ENCODE assay signal across 9 mouse cellular contexts in the genomic region with DNA sequence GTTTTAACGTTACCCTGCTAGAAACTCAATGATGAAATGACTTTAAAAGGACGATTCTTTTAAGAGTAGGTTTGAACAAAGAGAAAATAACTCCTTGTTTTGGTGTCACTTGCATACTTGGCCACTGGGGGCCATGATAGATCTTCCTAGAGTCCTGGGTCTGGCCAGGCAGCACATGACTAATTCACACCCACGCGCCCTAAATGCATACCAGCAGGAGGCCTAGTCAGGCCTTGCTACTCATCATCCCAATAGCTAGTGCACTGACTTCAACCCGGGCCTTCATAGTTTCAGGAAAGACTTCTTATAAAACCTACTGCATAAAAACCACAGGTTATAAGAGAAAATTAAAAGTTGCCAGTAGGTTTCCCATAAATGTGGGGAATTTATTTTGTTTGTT. TPM values are rescaled to one million over a fixed set of nuclear protein-coding genes. Genes with fewer than 3 reads are reported as not detected.
DNase-seq lines count a peak whose midpoint lies in the region; ATAC-seq and TF ChIP-seq lines count a peak whose summit lies in the region.
"Had no signal": no experiment of that assay in that cellular context is flagged by ENCODE, and none has a peak within 500 bp of the region (broad histone marks: within the 10 kb centered on the region; RNA-seq: fewer than 3 reads in every experiment).

No protein-coding gene starts in this region.

- DNase-seq in A20 (ENCODE audit: low read depth, low spot score) (peak; percentile 39), NIH3T3 (ENCODE audit: low read depth) (peak; percentile 79)
- no peak for DNase-seq in liver, embryonic 11.5 days (ENCODE audit: low spot score)
- DNase-seq in forebrain, postnatal 0 days: no peak
- DNase-seq in left cerebral cortex, postnatal 10 days (ENCODE audit: extremely low spot score in 1 of 2, low spot score in 2 of 2): no peak
- DNase-seq in hindbrain, embryonic 11.5 days (ENCODE audit: low spot score): no peak

- ATAC-seq in intestine, postnatal 0 days: 0 out of 2 replicates have a peak, but pooled peaks have one; percentile 47
- no peak for ATAC-seq in intestine, embryonic 16.5 days
- ATAC-seq in liver, embryonic 11.5 days (replicated peaks; ENCODE audit: low FRiP score): peak; percentile 60; the same call in 1 of the 2 replicates
- ATAC-seq in forebrain, postnatal 0 days: no peak
- ATAC-seq in hindbrain, embryonic 11.5 days (ENCODE audit: low FRiP score): no peak

- no peak overlapping the region for H3K27ac ChIP-seq in intestine, postnatal 0 days (ENCODE audit: low read depth, low read length)
- no peak overlapping the region for H3K27ac ChIP-seq in intestine, embryonic 16.5 days (ENCODE audit: low read length)
- no peak overlapping the region for H3K27ac ChIP-seq in liver, embryonic 11.5 days (ENCODE audit: low read depth, low read length)
- H3K27ac ChIP-seq in forebrain, postnatal 0 days (ENCODE audit: low read depth, low read length): no peak overlapping the region
- H3K27ac ChIP-seq in hindbrain, embryonic 11.5 days (ENCODE audit: low read depth, low read length): no peak overlapping the region
- H3K27ac ChIP-seq: limb, embryonic 15.5 days had no signal

- no peaks in the 10 kb centered on the region for H3K4me1 ChIP-seq in intestine, postnatal 0 days (replicated peaks; ENCODE audit: control insufficient read depth, insufficient read depth, low read length)
- H3K4me1 ChIP-seq in intestine, embryonic 16.5 days (ENCODE audit: control insufficient read depth, insufficient read depth, low read length): no peaks in the 10 kb centered on the region
- H3K4me1 ChIP-seq in liver, embryonic 11.5 days (replicated peaks; ENCODE audit: control insufficient read depth, insufficient read depth, low read length): no peaks in the 10 kb centered on the region
- no peaks in the 10 kb centered on the region for H3K4me1 ChIP-seq in forebrain, postnatal 0 days (ENCODE audit: insufficient read depth)
- no peaks in the 10 kb centered on the region for H3K4me1 ChIP-seq in hindbrain, embryonic 11.5 days (replicated peaks; ENCODE audit: control insufficient read depth, insufficient read depth, low read length)
- H3K4me1 ChIP-seq: limb, embryonic 15.5 days had no signal

- peaks cover 16% of the 10 kb centered on the region for H3K36me3 ChIP-seq in intestine, postnatal 0 days (ENCODE audit: control insufficient read depth, insufficient read depth)
- H3K36me3 ChIP-seq in intestine, embryonic 16.5 days (ENCODE audit: control insufficient read depth, insufficient read depth, low read length): no peaks in the 10 kb centered on the region
- H3K36me3 ChIP-seq in liver, embryonic 11.5 days (ENCODE audit: control insufficient read depth, insufficient read depth, low read length): no peaks in the 10 kb centered on the region; the same call in 1 of the 2 replicates
- no peaks in the 10 kb centered on the region for H3K36me3 ChIP-seq in forebrain, postnatal 0 days (ENCODE audit: insufficient read depth)
- H3K36me3 ChIP-seq in hindbrain, embryonic 11.5 days (ENCODE audit: control insufficient read depth, insufficient read depth, low read length): no peaks in the 10 kb centered on the region
- H3K36me3 ChIP-seq: limb, embryonic 15.5 days had no signal

- WGBS in intestine, postnatal 0 days: 65% methylated on average over 5 of the region's 5 CpGs
- 68% methylated on average over 5 of the region's 5 CpGs for WGBS in intestine, embryonic 16.5 days
- 61% methylated on average over 5 of the region's 5 CpGs for WGBS in liver, embryonic 11.5 days
- 80% methylated on average over 5 of the region's 5 CpGs for WGBS in forebrain, postnatal 0 days
- 63% methylated on average over 5 of the region's 5 CpGs for WGBS in hindbrain, embryonic 11.5 days

- no peak overlapping the region for H3K4me3 ChIP-seq in intestine, postnatal 0 days (ENCODE audit: low read depth, low read length)
- no peak overlapping the region for H3K4me3 ChIP-seq in intestine, embryonic 16.5 days (ENCODE audit: low read length)
- no peak overlapping the region for H3K4me3 ChIP-seq in liver, embryonic 11.5 days (ENCODE audit: low read depth, low read length)
- no peak overlapping the region for H3K4me3 ChIP-seq in forebrain, postnatal 0 days (ENCODE audit: low read depth, low read length)
- H3K4me3 ChIP-seq in hindbrain, embryonic 11.5 days (ENCODE audit: low read depth, low read length): no peak overlapping the region
- H3K4me3 ChIP-seq: limb, embryonic 15.5 days had no signal

- H3K4me2 ChIP-seq in intestine, postnatal 0 days (replicated peaks; ENCODE audit: low read depth): no peak overlapping the region
- no peak overlapping the region for H3K4me2 ChIP-seq in intestine, embryonic 16.5 days (ENCODE audit: low read depth, low read length)
- H3K4me2 ChIP-seq in liver, embryonic 11.5 days: no peak overlapping the region
- no peak overlapping the region for H3K4me2 ChIP-seq in forebrain, postnatal 0 days (ENCODE audit: low read depth)
- H3K4me2 ChIP-seq in hindbrain, embryonic 11.5 days (replicated peaks; ENCODE audit: low read depth, low read length): no peak overlapping the region
- H3K4me2 ChIP-seq: limb, embryonic 15.5 days had no signal

- TF ChIP-seq CTCF in intestine, postnatal 0 days (IDR thresholded peaks at IDR 0.05; ENCODE audit: low read depth): peak; percentile 56
- TF ChIP-seq CTCF in forebrain, postnatal 0 days (IDR thresholded peaks at IDR 0.05; ENCODE audit: low read depth): no peak

- H3K27me3 ChIP-seq in intestine, postnatal 0 days (replicated peaks; ENCODE audit: control insufficient read depth, insufficient read depth, low read length): no peaks in the 10 kb centered on the region
- H3K27me3 ChIP-seq in intestine, embryonic 16.5 days (replicated peaks; ENCODE audit: control insufficient read depth, insufficient read depth, low read length): no peaks in the 10 kb centered on the region
- H3K27me3 ChIP-seq in liver, embryonic 11.5 days (replicated peaks; ENCODE audit: control insufficient read depth, insufficient read depth, low read length): no peaks in the 10 kb centered on the region
- H3K27me3 ChIP-seq in forebrain, postnatal 0 days (ENCODE audit: insufficient read depth, low read length): no peaks in the 10 kb centered on the region
- H3K27me3 ChIP-seq in hindbrain, embryonic 11.5 days (ENCODE audit: control insufficient read depth, insufficient read depth, low read length): no peaks in the 10 kb centered on the region
- H3K27me3 ChIP-seq: limb, embryonic 15.5 days had no signal

- no peaks in the 10 kb centered on the region for H3K9me3 ChIP-seq in intestine, postnatal 0 days (ENCODE audit: control insufficient read depth)
- no peaks in the 10 kb centered on the region for H3K9me3 ChIP-seq in intestine, embryonic 16.5 days (ENCODE audit: control insufficient read depth, low read length)
- H3K9me3 ChIP-seq in liver, embryonic 11.5 days (ENCODE audit: control insufficient read depth, low read length): no peaks in the 10 kb centered on the region
- no peaks in the 10 kb centered on the region for H3K9me3 ChIP-seq in forebrain, postnatal 0 days (ENCODE audit: low read length)
- H3K9me3 ChIP-seq in hindbrain, embryonic 11.5 days (ENCODE audit: control insufficient read depth, low read length): no peaks in the 10 kb centered on the region
- H3K9me3 ChIP-seq: limb, embryonic 15.5 days had no signal

- intact Hi-C loops in left cerebral cortex, postnatal 10 days (cut with DNase I): no loop called here

- no peak overlapping the region for H3K9ac ChIP-seq in intestine, postnatal 0 days (ENCODE audit: low read depth, low read length)
- H3K9ac ChIP-seq in intestine, embryonic 16.5 days (ENCODE audit: low read depth, low read length): no peak overlapping the region
- H3K9ac ChIP-seq in liver, embryonic 11.5 days (ENCODE audit: low read depth, low read length): no peak overlapping the region
- no peak overlapping the region for H3K9ac ChIP-seq in forebrain, postnatal 0 days
- no peak overlapping the region for H3K9ac ChIP-seq in hindbrain, embryonic 11.5 days (ENCODE audit: low read depth, low read length)
- H3K9ac ChIP-seq: limb, embryonic 15.5 days had no signal

RNA-seq across cellular contexts. Expression of a gene that starts 22.5 kb away (rescaled TPM):
- 2.0 and 2.6 TPM in 2 replicates for polyA plus RNA-seq in intestine, postnatal 0 days (2015; fragmentation: Nextera tagmentation; extraction: Ambion mirVana)
- 1.9 and 2.1 TPM in 2 replicates for polyA plus RNA-seq in intestine, embryonic 16.5 days (2015; fragmentation: Nextera tagmentation; extraction: Ambion mirVana)
- polyA plus RNA-seq in liver, embryonic 11.5 days (2014; fragmentation: Nextera tagmentation; extraction: Ambion mirVana): 0.88 and 1.4 TPM in 2 replicates
- total RNA-seq in forebrain, postnatal 0 days (2014; rRNA removed): 9.0 and 10.8 TPM in 2 replicates
- 2.9 and 5.4 TPM in 2 replicates for polyA plus RNA-seq in forebrain, postnatal 0 days (2015; fragmentation: Nextera tagmentation; extraction: Ambion mirVana)
- total RNA-seq in left cerebral cortex, postnatal 10 days (2021): 10 to 100 TPM; 30.6 to 33.7 TPM
- 0.28 and 1.3 TPM in 2 replicates for polyA plus RNA-seq in hindbrain, embryonic 11.5 days (2014; fragmentation: Nextera tagmentation; extraction: Ambion mirVana)

Comparison
In these comparisons a context has a peak if more than half of its experiments do, and no peak if none do; other contexts are left out.
1. ATAC-seq: peak in intestine, postnatal 0 days (single experiment) and liver, embryonic 11.5 days (single experiment); none in intestine, embryonic 16.5 days (single experiment), forebrain, postnatal 0 days (single experiment) and hindbrain, embryonic 11.5 days (single experiment).
2. DNase-seq: peak in A20 (single experiment) and NIH3T3 (single experiment); none in liver, embryonic 11.5 days (single experiment), forebrain, postnatal 0 days (single experiment), left cerebral cortex, postnatal 10 days (0 of 2) and hindbrain, embryonic 11.5 days (single experiment).